Comparison of ENCODE assay signal across 8 mouse cellular contexts in genomic region chr7:19160115-19160514, GRCm38 (mm10). TPM values are rescaled to one million over a fixed set of nuclear protein-coding genes. Genes with fewer than 3 reads are reported as not detected.
DNase-seq lines count a peak whose midpoint lies in the region; ATAC-seq lines count a peak whose summit lies in the region.

No protein-coding gene starts in this region.

- peaks cover 30% of the 10 kb centered on the region for H3K27me3 ChIP-seq in heart, embryonic 12.5 days (replicated peaks)
- peaks cover 9% of the 10 kb centered on the region for H3K27me3 ChIP-seq in hindbrain, embryonic 16.5 days (replicated peaks; ENCODE audit: control insufficient read depth, insufficient read depth, low read length)

- peak overlapping the region; percentile 70 for H3K9ac ChIP-seq in heart, embryonic 12.5 days
- H3K9ac ChIP-seq in hindbrain, embryonic 16.5 days (ENCODE audit: low read depth, low read length), result peak overlapping the region; percentile 64

- WGBS in heart, embryonic 12.5 days, result 2% methylated on average over 20 of the region's 20 CpGs
- WGBS in hindbrain, embryonic 16.5 days, result 1% methylated on average over 19 of the region's 20 CpGs

- H3K27ac ChIP-seq in heart, embryonic 12.5 days (ENCODE audit: poor library complexity, severe bottlenecking), result no peak overlapping the region
- H3K27ac ChIP-seq in hindbrain, embryonic 16.5 days (ENCODE audit: low read depth, low read length), result no peak overlapping the region

- H3K4me3 ChIP-seq in heart, embryonic 12.5 days, result peak overlapping the region; percentile 46
- H3K4me3 ChIP-seq in hindbrain, embryonic 16.5 days (ENCODE audit: low read length), result peak overlapping the region; percentile 45

- H3K4me1 ChIP-seq in heart, embryonic 12.5 days (replicated peaks), result peaks cover 38% of the 10 kb centered on the region
- H3K4me1 ChIP-seq in hindbrain, embryonic 16.5 days (ENCODE audit: control insufficient read depth, insufficient read depth, low read depth, low read length), result peaks cover 13% of the 10 kb centered on the region

- intact Hi-C loops in gastrocnemius, postnatal 14 days (cut with DNase I; ENCODE audit: low total_unique reads), result no loop called here

- no peaks in the 10 kb centered on the region for H3K9me3 ChIP-seq in heart, embryonic 12.5 days (replicated peaks)
- no peaks in the 10 kb centered on the region for H3K9me3 ChIP-seq in hindbrain, embryonic 16.5 days (ENCODE audit: control insufficient read depth, low read length)

- DNase-seq in heart, adult 8-10 months (ENCODE audit: low spot score), result no peak
- DNase-seq in R1 (ENCODE audit: low read depth, low spot score) (peak; percentile 85), MN1 (ENCODE audit: low spot score) (no peak)
- DNase-seq in lung, postnatal 10 days, result peak; percentile 45
- no peak for DNase-seq in gastrocnemius, postnatal 14 days
- no peak for DNase-seq in frontal cortex, postnatal 36 days (ENCODE audit: low spot score in 2 of 2)

- no peaks in the 10 kb centered on the region for H3K36me3 ChIP-seq in heart, embryonic 12.5 days
- no peaks in the 10 kb centered on the region for H3K36me3 ChIP-seq in hindbrain, embryonic 16.5 days (ENCODE audit: control insufficient read depth, insufficient read depth, low read length)

- peak; percentile 49; the same call in 1 of the 2 replicates for ATAC-seq in heart, embryonic 12.5 days (ENCODE audit: insufficient number of reproducible peaks, low FRiP score)
- ATAC-seq in hindbrain, embryonic 16.5 days, result peak; percentile 56

- H3K4me2 ChIP-seq in heart, embryonic 12.5 days, result peak overlapping the region; percentile 83
- H3K4me2 ChIP-seq in hindbrain, embryonic 16.5 days (ENCODE audit: low read length), result peak overlapping the region; percentile 66

RNA-seq across cellular contexts. Expression of gene Gipr, which starts 5.8 kb away (rescaled TPM):
- 8.0 and 9.7 TPM in 2 replicates for polyA plus RNA-seq in heart, embryonic 12.5 days (2016; fragmentation: Nextera tagmentation; extraction: Ambion mirVana)
- under 1 TPM; 0.09 to 0.29 (median 0.26) TPM for total RNA-seq in heart, adult 8-10 months (2022)
- 2.0 and 2.9 TPM in 2 replicates for polyA plus RNA-seq in hindbrain, embryonic 16.5 days (2015; fragmentation: Nextera tagmentation; extraction: Ambion mirVana)
- total RNA-seq in gastrocnemius, postnatal 14 days (2021), result under 1 TPM in 1 of 2 experiments, not detected in 1; 0.09 TPM

RNA-seq across cellular contexts. Expression of gene Snrpd2, which starts 10.6 kb away (rescaled TPM):
- polyA plus RNA-seq in heart, embryonic 12.5 days (2016; fragmentation: Nextera tagmentation; extraction: Ambion mirVana), result 101 TPM in 2 replicates
- total RNA-seq in heart, adult 8-10 months (2022), result 10 to 100 TPM; 63.5 to 76.4 (median 68.8) TPM
- polyA plus RNA-seq in hindbrain, embryonic 16.5 days (2015; fragmentation: Nextera tagmentation; extraction: Ambion mirVana), result 107 and 110 TPM in 2 replicates
- total RNA-seq in gastrocnemius, postnatal 14 days (2021), result 10 to 100 TPM; 62.3 to 66.5 TPM

RNA-seq across cellular contexts. Expression of gene Qpctl, which starts 11.0 kb away (rescaled TPM):
- polyA plus RNA-seq in heart, embryonic 12.5 days (2016; fragmentation: Nextera tagmentation; extraction: Ambion mirVana), result 10.0 TPM in 2 replicates
- total RNA-seq in heart, adult 8-10 months (2022), result 1 to 10 TPM; 4.1 to 4.7 (median 4.5) TPM
- 24.0 and 26.3 TPM in 2 replicates for polyA plus RNA-seq in hindbrain, embryonic 16.5 days (2015; fragmentation: Nextera tagmentation; extraction: Ambion mirVana)
- total RNA-seq in gastrocnemius, postnatal 14 days (2021), result 1 to 10 TPM; 3.1 to 4.2 TPM

RNA-seq across cellular contexts. Expression of gene Eml2, which starts 16.1 kb away (rescaled TPM):
- polyA plus RNA-seq in heart, embryonic 12.5 days (2016; fragmentation: Nextera tagmentation; extraction: Ambion mirVana), result 17.7 and 18.2 TPM in 2 replicates
- total RNA-seq in heart, adult 8-10 months (2022), result 10 to 100 TPM; 32.0 to 45.7 (median 35.7) TPM
- polyA plus RNA-seq in hindbrain, embryonic 16.5 days (2015; fragmentation: Nextera tagmentation; extraction: Ambion mirVana), result 9.4 and 12.3 TPM in 2 replicates
- total RNA-seq in gastrocnemius, postnatal 14 days (2021), result 10 to 100 TPM; 12.1 to 14.2 TPM

RNA-seq across cellular contexts. Expression of gene Fbxo46, which starts 40.5 kb away (rescaled TPM):
- 10.2 and 11.2 TPM in 2 replicates for polyA plus RNA-seq in heart, embryonic 12.5 days (2016; fragmentation: Nextera tagmentation; extraction: Ambion mirVana)
- 1 to 10 TPM; 4.2 to 6.0 (median 5.3) TPM for total RNA-seq in heart, adult 8-10 months (2022)
- 16.4 and 17.7 TPM in 2 replicates for polyA plus RNA-seq in hindbrain, embryonic 16.5 days (2015; fragmentation: Nextera tagmentation; extraction: Ambion mirVana)
- 1 to 10 TPM; 3.2 TPM for total RNA-seq in gastrocnemius, postnatal 14 days (2021)

Comparison
In these comparisons a context has a peak if more than half of its experiments do, and no peak if none do; other contexts are left out.
1. DNase-seq: peak in R1 (single experiment) and lung, postnatal 10 days (single experiment); none in heart, adult 8-10 months (single experiment), MN1 (single experiment), gastrocnemius, postnatal 14 days (single experiment) and frontal cortex, postnatal 36 days (0 of 2).